Mouse (Mus musculus): ENCODE measurements around the gene Map7d1.

Gene Map7d1

GRCm38 (mm10) chr4:126202303-126203181 lies 53.6 kb downstream of the Map7d1 start, which contains the start of gene Thrap3:
Gene Thrap3, minus strand, starts transcription at chr4:126202760.
- DNase-seq (ENCODE audit: low spot score in 2 of 2): peak; percentile 99

- peak in 1 of 2 experiments; percentile 18 for DNase-seq (ENCODE audit: low spot score in 2 of 2)
These were observed 54.4 kb downstream of the Map7d1 start for GRCm38 (mm10) chr4:126201514-126202302.

GRCm38 (mm10) chr4:126200656-126201055 lies 55.5 kb downstream of the Map7d1 start:
- DNase-seq (ENCODE audit: low spot score in 2 of 2): no peak

DNA sequence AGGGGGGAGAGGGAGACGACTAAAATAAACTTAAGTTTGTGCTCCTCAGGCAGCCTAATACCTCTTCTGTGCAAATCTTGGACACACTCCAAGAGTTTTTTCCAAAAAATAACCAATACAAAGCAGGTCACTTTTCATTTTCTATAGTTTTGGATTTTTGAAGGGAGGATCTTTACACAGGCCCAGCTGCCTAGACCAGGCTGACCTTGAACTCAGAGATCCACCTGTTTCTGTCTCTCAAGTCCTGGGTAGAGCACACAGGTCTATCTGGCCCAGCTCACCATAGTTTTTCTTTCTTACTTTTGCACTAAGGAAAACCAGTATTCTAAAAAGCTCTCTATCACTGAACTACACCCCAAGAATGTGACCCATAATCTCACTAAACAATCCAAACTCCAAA lies 56.1 kb downstream of the Map7d1 start:
- DNase-seq (ENCODE audit: low spot score in 2 of 2): no peak

GRCm38 (mm10) chr4:126199556-126199955 lies 56.6 kb downstream of the Map7d1 start:
- no peak for DNase-seq (ENCODE audit: low spot score in 2 of 2)

DNA sequence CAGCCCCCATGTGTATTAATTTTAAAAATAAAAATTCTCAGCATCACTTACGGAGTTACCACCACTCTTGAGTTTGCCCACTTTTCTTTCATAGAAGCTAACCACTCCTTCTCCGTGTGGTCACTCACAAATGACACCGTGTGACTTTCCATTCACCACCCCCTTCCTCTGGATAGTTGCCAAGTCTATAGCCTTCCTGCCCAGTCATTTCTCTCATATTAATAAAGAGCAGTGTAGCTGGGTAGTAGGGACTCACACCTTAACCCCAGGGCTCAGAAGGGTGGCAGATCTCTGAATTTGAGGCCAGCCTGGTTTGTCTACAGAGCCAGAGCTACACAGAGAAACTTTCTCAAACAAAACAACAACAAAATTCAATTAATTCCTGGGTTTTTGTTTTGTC lies 58.7 kb downstream of the Map7d1 start:
- no peak for DNase-seq (ENCODE audit: low spot score in 2 of 2)

DNA sequence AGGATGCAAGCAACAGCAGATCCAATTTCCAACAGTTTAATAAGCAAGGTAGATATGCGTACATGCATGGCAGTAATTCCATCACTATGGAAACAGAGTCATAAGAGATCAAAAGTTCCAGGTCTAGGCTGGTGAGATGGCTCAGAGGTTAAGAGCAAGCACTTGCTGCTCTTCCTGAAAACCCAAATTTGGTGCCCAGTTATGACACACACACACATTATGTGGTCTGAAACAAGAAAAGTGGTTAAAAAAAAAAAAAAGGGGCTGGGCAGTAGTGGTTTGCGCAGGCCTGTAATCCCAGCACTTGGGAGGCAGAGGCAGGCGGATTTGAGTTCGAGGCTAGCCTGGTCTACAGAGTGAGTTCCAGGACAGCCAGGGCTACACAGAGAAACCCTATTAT lies 61.2 kb downstream of the Map7d1 start:
- no peak for DNase-seq (ENCODE audit: low spot score in 2 of 2)

GRCm38 (mm10) chr4:126194216-126194615 lies 61.9 kb downstream of the Map7d1 start:
- no peak for DNase-seq (ENCODE audit: low spot score in 2 of 2)

DNA sequence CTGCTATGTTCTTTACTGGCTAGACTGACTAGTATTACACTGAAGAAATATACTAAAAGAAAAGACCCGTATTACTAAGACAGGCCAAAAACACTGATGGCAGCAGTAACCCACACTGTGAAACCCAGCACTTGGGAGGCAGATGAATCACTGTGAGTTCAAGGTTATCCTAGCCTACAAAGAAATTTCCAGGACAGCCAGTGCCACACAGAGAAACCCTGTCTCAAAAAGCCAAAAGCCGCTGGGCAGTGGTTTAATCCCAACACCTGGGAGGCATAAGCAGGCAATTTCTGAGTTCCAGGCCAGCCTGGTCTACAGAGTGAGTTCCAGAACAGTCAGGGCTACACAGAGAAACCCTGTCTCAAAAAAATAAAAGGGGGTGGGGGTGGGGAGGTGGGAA lies 65.5 kb downstream of the Map7d1 start:
- DNase-seq (ENCODE audit: low spot score in 2 of 2): no peak

DNA sequence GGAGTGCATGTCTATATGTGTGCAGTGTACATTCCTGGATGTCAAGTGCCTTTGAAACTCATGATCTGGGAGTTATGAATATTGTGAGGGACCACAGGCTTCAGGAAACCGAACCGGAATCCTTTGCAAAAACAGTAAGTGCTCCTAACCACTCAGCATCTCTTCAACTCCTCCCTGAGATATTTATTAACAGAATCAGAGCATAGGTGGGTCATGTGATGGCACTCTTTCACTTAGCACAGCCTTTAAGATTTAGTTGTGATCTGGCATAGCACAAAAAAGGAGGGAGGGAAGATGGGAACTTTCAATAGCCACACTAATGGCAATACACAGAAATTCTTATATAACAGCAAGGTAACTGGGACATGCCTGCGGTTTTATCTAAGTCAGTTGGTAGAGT lies 69.0 kb downstream of the Map7d1 start:
- DNase-seq (ENCODE audit: low spot score in 2 of 2): no peak

DNA sequence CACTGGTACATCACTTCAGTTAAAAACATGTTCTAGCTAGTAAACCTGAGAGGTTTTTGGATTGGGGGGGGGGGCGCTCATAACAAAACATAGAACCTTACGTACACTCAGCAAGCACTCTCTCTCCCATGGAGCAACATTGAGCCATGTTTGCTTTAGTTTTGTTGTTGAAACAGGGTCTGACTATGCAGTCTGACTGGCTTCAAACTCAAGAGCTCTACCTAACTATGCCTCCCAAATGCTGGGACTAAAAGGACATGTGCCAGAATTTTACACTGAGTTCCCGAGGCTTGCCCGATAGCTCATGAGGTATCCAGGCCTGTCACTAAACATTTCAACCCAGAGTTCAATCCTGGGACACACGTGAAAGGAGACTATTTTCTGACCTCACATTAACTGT lies 73.1 kb downstream of the Map7d1 start:
- DNase-seq (ENCODE audit: low spot score in 2 of 2): no peak
